Mouse (Mus musculus) G1E (cell line): ENCODE measurements around the gene Cbfa2t3. TPM values are rescaled to one million over a fixed set of nuclear protein-coding genes. Genes with fewer than 3 reads are reported as not detected.
A peak's percentile ranks its signal among the peaks of the same experiment; 100 is the strongest.

Source experiments
- ATAC-seq: 2 replicates; pipeline ENCODE4 v1.8.0; 2016; ENCODE audit warnings: mild to moderate bottlenecking; ENCODE audit not compliant: insufficient number of reproducible peaks, poor library complexity, low FRiP score, severe bottlenecking; ENCODE audit errors: extremely low read depth
- DNase-seq: peaks from one replicate; pipeline ENCODE4 v3.0.0; 2012; ENCODE audit warnings: low spot score
- H3K27me3 ChIP-seq: 2 replicates; pipeline ENCODE4 v1.6.1; 2012; ENCODE audit warnings: mild to moderate bottlenecking, low read length, inconsistent platforms; ENCODE audit not compliant: insufficient read depth
- H3K36me3 ChIP-seq: replicated peaks from 2 replicates; pipeline ENCODE3; 2012; ENCODE audit warnings: mild to moderate bottlenecking, inconsistent platforms
- H3K4me1 ChIP-seq: 2 replicates; pipeline ENCODE4 v1.6.1; 2012; ENCODE audit warnings: low read depth, low read length, inconsistent platforms, mixed read lengths; ENCODE audit not compliant: insufficient read depth
- H3K4me3 ChIP-seq: 2 replicates; pipeline ENCODE4 v1.5.1; 2012; ENCODE audit warnings: low read depth, mild to moderate bottlenecking, inconsistent platforms, low read length, moderate library complexity, mixed read lengths
- H3K9me3 ChIP-seq: replicated peaks from 2 replicates; pipeline ENCODE4 v1.6.1; 2012; ENCODE audit warnings: inconsistent platforms
- CTCF ChIP-seq: IDR thresholded peaks from 2 replicates; pipeline ENCODE4 v1.5.1; 2012; ENCODE audit warnings: low read depth, low read length, inconsistent platforms, mixed read lengths
- GATA1 ChIP-seq: IDR thresholded peaks from 2 replicates; pipeline ENCODE4 v1.6.1; 2012; ENCODE audit warnings: borderline replicate concordance, low read length, inconsistent platforms, mixed read lengths
- GATA2 ChIP-seq: IDR thresholded peaks from 2 replicates; pipeline ENCODE4 v1.6.1; 2012; ENCODE audit warnings: low read depth, low read length, inconsistent platforms, borderline replicate concordance
- POLR2AphosphoS5 ChIP-seq: IDR thresholded peaks from 2 replicates; pipeline ENCODE4 v1.6.1; 2012; ENCODE audit warnings: low read depth, low read length, inconsistent platforms; ENCODE audit not compliant: insufficient replicate concordance
- TAL1 ChIP-seq: conservative IDR thresholded peaks from 2 replicates; pipeline ENCODE4 v1.6.1; 2012; ENCODE audit warnings: low read depth, low read length, inconsistent platforms, mixed read lengths
- polyA plus RNA-seq: library from polyadenylated mRNA; stranded (reverse); fragments of >175 nt; gene quantifications from 2 replicates; pipeline ENCODE4 v1.2.3, GENCODE M21; 2012
- total RNA-seq, 2 experiments: library from RNA; stranded (forward) in 1 of 2; stranded (reverse) in 1 of 2; fragments of 200-1000 nt in 1 of 2; fragments of >200 nt in 1 of 2; fragmentation: Nextera tagmentation in 1 of 2; gene quantifications; 2 replicates each; pipeline ENCODE4 v1.2.3; 2014 to 2017

The Cbfa2t3 gene
- total and polyA plus RNA-seq, 3 experiments: 19.9 to 287 (median 99.0) TPM

- TF ChIP-seq GATA2: no peak
- no peak for TF ChIP-seq CTCF
- TF ChIP-seq GATA1: no peak
- no peaks in the 10 kb centered on the region for H3K9me3 ChIP-seq
- ATAC-seq (no peak), DNase-seq (no peak)
- no peak overlapping the region for H3K4me3 ChIP-seq
- H3K36me3 ChIP-seq: no peaks in the 10 kb centered on the region
- peaks cover 3% of the 10 kb centered on the region for H3K4me1 ChIP-seq
- peaks cover 71% of the 10 kb centered on the region for H3K27me3 ChIP-seq
Measured at GRCm38 (mm10) chr8:122584981-122585380, 113.9 kb downstream of the Cbfa2t3 start.

- TF ChIP-seq GATA1 (no peak), CTCF (no peak), GATA2 (no peak), TAL1 (no peak), POLR2AphosphoS5 (no peak)
- H3K9me3 ChIP-seq: no peaks in the 10 kb centered on the region
- ATAC-seq: no peak
- H3K36me3 ChIP-seq: peaks cover 6% of the 10 kb centered on the region
- no peak overlapping the region for H3K4me3 ChIP-seq
- H3K4me1 ChIP-seq: peaks cover 19% of the 10 kb centered on the region
- DNase-seq: no peak
- peaks cover 58% of the 10 kb centered on the region for H3K27me3 ChIP-seq
Measured at GRCm38 (mm10) chr8:122580926-122581325, 118.0 kb downstream of the Cbfa2t3 start.

- no peak for ATAC-seq
- H3K4me3 ChIP-seq: no peak overlapping the region
Measured at GRCm38 (mm10) chr8:122579196-122579595, 119.7 kb downstream of the Cbfa2t3 start.

GRCm38 (mm10) chr8:122577116-122577515, 121.8 kb downstream of the Cbfa2t3 start:
- no peak for TF ChIP-seq GATA1
- TF ChIP-seq POLR2AphosphoS5: no peak
- no peak for TF ChIP-seq CTCF
- TF ChIP-seq GATA2: no peak
- TF ChIP-seq TAL1: no peak
- peaks cover 57% of the 10 kb centered on the region for H3K4me1 ChIP-seq
- H3K9me3 ChIP-seq: no peaks in the 10 kb centered on the region
- no peak for DNase-seq
- peaks cover 21% of the 10 kb centered on the region for H3K27me3 ChIP-seq
- peak overlapping the region; percentile 87; the same call in 1 of the 2 replicates for H3K4me3 ChIP-seq
- ATAC-seq: no peak
- H3K36me3 ChIP-seq: peaks cover 42% of the 10 kb centered on the region

More at GRCm38 (mm10) chr8:122579196-122579595, 119.7 kb downstream of the Cbfa2t3 start:
- H3K4me1 ChIP-seq: peaks cover 37% of the 10 kb centered on the region
- H3K9me3 ChIP-seq: no peaks in the 10 kb centered on the region
- H3K27me3 ChIP-seq: peaks cover 41% of the 10 kb centered on the region
- TF ChIP-seq CTCF: no peak
- TF ChIP-seq TAL1: no peak
- no peak for TF ChIP-seq POLR2AphosphoS5
- TF ChIP-seq GATA2: no peak
- TF ChIP-seq GATA1: no peak
- no peak for DNase-seq
- peaks cover 21% of the 10 kb centered on the region for H3K36me3 ChIP-seq

- peaks cover 62% of the 10 kb centered on the region for H3K4me1 ChIP-seq
- peaks cover 19% of the 10 kb centered on the region for H3K27me3 ChIP-seq
- peak within 1 kb of the TSS; percentile 87 for H3K4me3 ChIP-seq
- ATAC-seq (peak; percentile 76), DNase-seq (peak; percentile 92)
- TF ChIP-seq GATA1 (no peak), GATA2 (no peak), POLR2AphosphoS5 (no peak), CTCF (no peak), TAL1 (no peak)
- H3K9me3 ChIP-seq: no peaks in the 10 kb centered on the region
- peaks cover 47% of the 10 kb centered on the region for H3K36me3 ChIP-seq
Measured at GRCm38 (mm10) chr8:122576648-122577022, 122.3 kb downstream of the Cbfa2t3 start, which contains the start of gene Aprt. Gene Aprt, minus strand, starts transcription at chr8:122576909.

GRCm38 (mm10) chr8:122575735-122576647, 122.9 kb downstream of the Cbfa2t3 start:
- Histone ChIP-seq H3K9me3 (no peaks in the 10 kb centered on the region), H3K4me3 (peak overlapping the region; percentile 87), H3K36me3 (peaks cover 53% of the 10 kb centered on the region), H3K4me1 (peaks cover 69% of the 10 kb centered on the region), H3K27me3 (peaks cover 15% of the 10 kb centered on the region)
- DNase-seq: peak; percentile 61
- no peak for ATAC-seq
- no peak for TF ChIP-seq GATA2
- TF ChIP-seq POLR2AphosphoS5: 0 out of 2 replicates have a peak, but pooled peaks have one; percentile 27
- no peak for TF ChIP-seq CTCF
